Mouse (Mus musculus) intestine, embryonic 14.5 days (tissue): ENCODE results near the gene Rfpl4b. TPM values are rescaled to one million over a fixed set of nuclear protein-coding genes. Genes with fewer than 3 reads are reported as not detected.
A peak's percentile ranks its signal among the peaks of the same experiment; 100 is the strongest.
"Not testable (repeated sequence)": the region's sequence is repeated elsewhere in the genome, so short reads cannot be mapped to it uniquely, and the experiment has no call there.

Source experiments
- ATAC-seq: fragments of 200-750 bp; cut with Nextera tagmentation; replicated peaks from 2 replicates; pipeline ENCODE4 v1.8.0; 2017; ENCODE audit warnings: low read depth, moderate number of reproducible peaks, moderate TSS enrichment, moderate library complexity; ENCODE audit not compliant: low FRiP score, low TSS enrichment
- DNase-seq: peaks from one replicate; pipeline ENCODE4 v3.0.0-alpha.2; 2018; ENCODE audit warnings: low spot score
- H3K27ac ChIP-seq: fragments of 300-500 bp; sonication (generic); 2 replicates; pipeline ENCODE4 v1.5.1; 2014; ENCODE audit warnings: low read depth, mild to moderate bottlenecking, control low read depth
- H3K27me3 ChIP-seq: fragments of 300-500 bp; sonication (generic); replicated peaks from 2 replicates; pipeline ENCODE4 v1.6.1; 2014; ENCODE audit warnings: low read length, control low read depth; ENCODE audit not compliant: control insufficient read depth, insufficient read depth
- H3K36me3 ChIP-seq: fragments of 300-500 bp; sonication (generic); 2 replicates; pipeline ENCODE4 v1.6.1; 2014; ENCODE audit warnings: low read length, control low read depth; ENCODE audit not compliant: control insufficient read depth, insufficient read depth
- H3K4me1 ChIP-seq: fragments of 300-500 bp; sonication (generic); replicated peaks from 2 replicates; pipeline ENCODE4 v1.6.1; 2014; ENCODE audit warnings: low read length, control low read depth, mixed read lengths; ENCODE audit not compliant: control insufficient read depth, insufficient read depth
- H3K4me2 ChIP-seq: fragments of 300-500 bp; sonication (generic); 2 replicates; pipeline ENCODE4 v1.6.1; 2014; ENCODE audit warnings: low read length
- H3K4me3 ChIP-seq: fragments of 300-500 bp; sonication (generic); 2 replicates; pipeline ENCODE4 v1.5.1; 2014; ENCODE audit warnings: low read depth, low read length, control low read depth, mixed read lengths
- H3K9ac ChIP-seq: fragments of 300-500 bp; sonication (generic); 2 replicates; pipeline ENCODE4 v1.6.1; 2014; ENCODE audit warnings: mild to moderate bottlenecking, low read length
- H3K9me3 ChIP-seq: fragments of 300-500 bp; sonication (generic); 2 replicates; pipeline ENCODE4 v1.6.1; 2016; ENCODE audit warnings: low read length, control low read depth; ENCODE audit not compliant: control insufficient read depth
- WGBS: fragments of 180-500 bp; shearing (Covaris S2); extraction: QIAGEN DNeasy Blood & Tissue Kit; methylation state at CpG from one replicate; pipeline ENCODE4 v1.1.7; 2014; 5-methylcytosine and 5-hydroxymethylcytosine counted together
- polyA plus RNA-seq: library from polyadenylated mRNA; unstranded; fragments of >200 nt; fragmentation: Nextera tagmentation; extraction: Ambion mirVana; gene quantifications from 2 replicates; pipeline ENCODE4 v1.2.1, GENCODE M21; 2014

Rfpl4b gene
- not detected in 2 replicates for polyA plus RNA-seq

DNA sequence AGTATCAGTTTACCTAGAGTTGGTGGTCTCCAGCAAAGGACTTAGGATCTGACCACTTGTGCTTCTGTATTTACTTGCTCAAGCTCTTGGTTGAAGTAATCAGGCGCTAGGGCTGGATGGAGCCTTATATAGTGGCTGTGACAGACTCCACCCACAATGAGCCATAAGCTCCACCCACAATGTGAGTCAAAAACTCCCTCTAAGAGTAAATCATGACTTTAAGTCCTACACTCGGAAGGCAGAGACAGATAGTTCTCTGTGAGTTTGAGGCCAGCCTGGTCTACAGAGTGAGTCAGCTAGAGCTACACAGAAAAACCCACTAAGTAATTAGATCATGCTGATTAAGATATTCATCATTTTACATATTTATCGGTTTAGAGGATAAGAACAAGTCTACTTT, at the start of gene Rfpl4b:
TSS of gene Rfpl4b (minus strand) at position 101 of the 400 bp plus-strand sequence.
- H3K27ac ChIP-seq: no peak within 1 kb of the TSS
- no peak within 1 kb of the TSS for H3K4me2 ChIP-seq
- H3K9ac ChIP-seq: no peak within 1 kb of the TSS
- H3K4me3 ChIP-seq: no peak within 1 kb of the TSS
- H3K4me1 ChIP-seq: no peaks in the 10 kb centered on the region
- H3K9me3 ChIP-seq: 0 out of 2 replicates have a peak, but pooled peaks cover 3% of the 10 kb centered on the region
- no peak for ATAC-seq
- H3K36me3 ChIP-seq: no peaks in the 10 kb centered on the region
- no peak for DNase-seq
- WGBS: 90% methylated on average over 3 of the region's 3 CpGs
- no peaks in the 10 kb centered on the region for H3K27me3 ChIP-seq

DNA sequence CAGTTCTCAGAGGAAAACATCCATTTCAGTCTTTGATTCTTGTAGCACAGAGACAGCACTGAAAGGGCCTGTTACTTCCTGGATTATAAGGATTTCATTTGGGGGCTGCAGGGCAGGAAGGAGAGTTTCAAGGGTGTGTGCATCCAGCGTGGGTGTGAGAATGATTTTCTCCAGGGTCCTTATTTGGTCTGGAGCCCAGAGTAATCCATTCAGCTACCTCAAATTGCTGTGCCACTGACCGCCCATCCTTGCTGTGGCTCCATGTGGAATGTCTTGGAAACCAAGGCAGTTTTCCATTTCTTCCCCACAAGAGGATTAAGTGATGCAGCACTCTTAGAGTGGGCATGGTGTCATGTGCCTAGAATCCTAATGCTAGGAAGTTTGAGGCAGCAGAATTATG, 33.6 kb upstream of the Rfpl4b start:
- DNase-seq: no peak
- no peak for ATAC-seq
- WGBS: 43% methylated on average over 2 of the region's 2 CpGs

DNA sequence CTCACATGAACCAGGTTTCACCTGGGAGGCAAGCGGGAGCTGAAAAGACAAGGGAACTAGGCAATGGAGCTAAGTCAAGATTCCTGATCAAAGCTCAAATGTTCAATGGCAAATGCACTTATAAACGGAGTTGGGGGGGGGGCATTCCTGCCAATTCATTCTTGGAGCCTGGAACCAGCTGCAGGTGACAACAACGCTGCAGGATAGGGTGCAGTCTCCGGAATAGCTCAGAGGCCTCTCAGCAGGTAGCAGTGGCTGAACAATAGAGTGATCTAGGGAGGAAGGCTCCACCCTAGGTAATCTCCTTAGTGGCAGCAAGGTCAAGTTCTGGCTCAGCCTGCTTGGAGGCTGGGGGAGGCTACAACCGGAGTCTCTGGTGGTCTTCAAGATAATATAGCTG, 28.4 kb upstream of the Rfpl4b start:
- not testable (repeated sequence) for H3K4me3 ChIP-seq, H3K27me3 ChIP-seq, H3K36me3 ChIP-seq, DNase-seq, H3K9me3 ChIP-seq, H3K27ac ChIP-seq, H3K9ac ChIP-seq, H3K4me1 ChIP-seq, H3K4me2 ChIP-seq, ATAC-seq
- WGBS: 44% methylated on average over 5 of the region's 5 CpGs

More for the DNA sequence above, 33.6 kb upstream of the Rfpl4b start:
- Histone ChIP-seq H3K9me3 (no peaks in the 10 kb centered on the region), H3K27ac (no peak overlapping the region), H3K27me3 (no peaks in the 10 kb centered on the region), H3K4me1 (no peaks in the 10 kb centered on the region), H3K36me3 (no peaks in the 10 kb centered on the region), H3K4me2 (no peak overlapping the region), H3K9ac (no peak overlapping the region), H3K4me3 (no peak overlapping the region)

DNA sequence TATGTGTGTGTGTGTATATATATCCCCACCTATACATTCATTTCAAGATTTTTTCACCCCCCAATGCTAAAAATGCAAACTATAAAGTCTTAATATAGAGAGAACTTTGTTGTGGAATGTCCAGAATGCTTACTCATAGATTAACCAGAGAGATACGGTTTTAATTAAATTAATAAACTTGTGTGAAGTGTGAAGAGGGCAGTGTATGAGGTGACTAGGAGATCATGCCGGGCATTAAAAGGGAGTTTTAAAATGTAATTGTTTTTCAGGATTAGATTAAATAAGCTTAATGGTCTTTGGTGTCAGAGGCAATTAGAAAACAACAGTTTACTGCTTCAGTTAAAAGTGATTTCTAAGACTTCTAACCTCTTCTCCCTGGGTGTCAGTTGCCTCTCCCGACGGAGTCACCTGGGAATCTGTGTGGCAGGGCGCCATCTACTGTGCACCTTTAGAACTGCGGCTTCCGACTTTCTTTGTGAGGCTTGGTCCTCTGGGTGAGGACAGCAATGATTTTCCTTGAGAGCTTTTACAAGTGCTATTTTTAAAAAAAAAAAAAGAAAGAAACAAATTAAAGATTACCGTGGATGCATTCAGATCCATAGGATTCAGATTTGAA, 27.4 kb upstream of the Rfpl4b start:
- DNase-seq: peak; percentile 92
- Histone ChIP-seq H3K9ac (no peak overlapping the region), H3K9me3 (no peaks in the 10 kb centered on the region), H3K27me3 (no peaks in the 10 kb centered on the region), H3K4me2 (no peak overlapping the region), H3K4me1 (no peaks in the 10 kb centered on the region), H3K4me3 (no peak overlapping the region), H3K36me3 (no peaks in the 10 kb centered on the region), H3K27ac (no peak overlapping the region)
- WGBS: 20% methylated on average over 8 of the region's 8 CpGs
- no peak for ATAC-seq

DNA sequence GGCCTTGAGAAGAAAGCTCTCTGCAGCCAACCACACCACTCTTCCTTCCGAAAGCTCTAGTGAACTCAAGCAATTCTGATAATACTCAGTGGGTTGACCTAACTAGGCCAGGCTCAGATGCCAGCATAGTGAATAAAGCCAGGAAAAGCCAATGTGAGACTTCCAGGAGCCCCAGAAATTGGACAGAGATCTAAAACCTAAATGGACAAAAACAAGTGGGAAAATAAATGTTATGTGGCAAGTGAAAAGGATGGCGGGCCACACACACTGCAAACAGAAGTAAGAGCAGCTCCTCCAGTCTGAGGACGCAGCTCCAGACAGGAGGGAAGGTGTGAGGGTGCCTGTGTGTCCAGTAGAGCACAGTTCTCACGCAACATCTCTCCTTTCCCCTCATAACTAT, 26.7 kb upstream of the Rfpl4b start:
- ATAC-seq (no peak), DNase-seq (no peak)
- WGBS: 82% methylated on average over 4 of the region's 4 CpGs
- no peak overlapping the region for H3K27ac ChIP-seq
- H3K4me3 ChIP-seq: no peak overlapping the region
- H3K36me3 ChIP-seq: no peaks in the 10 kb centered on the region
- no peak overlapping the region for H3K9ac ChIP-seq
- H3K27me3 ChIP-seq: no peaks in the 10 kb centered on the region
- no peaks in the 10 kb centered on the region for H3K9me3 ChIP-seq
- H3K4me2 ChIP-seq: no peak overlapping the region
- H3K4me1 ChIP-seq: no peaks in the 10 kb centered on the region

DNA sequence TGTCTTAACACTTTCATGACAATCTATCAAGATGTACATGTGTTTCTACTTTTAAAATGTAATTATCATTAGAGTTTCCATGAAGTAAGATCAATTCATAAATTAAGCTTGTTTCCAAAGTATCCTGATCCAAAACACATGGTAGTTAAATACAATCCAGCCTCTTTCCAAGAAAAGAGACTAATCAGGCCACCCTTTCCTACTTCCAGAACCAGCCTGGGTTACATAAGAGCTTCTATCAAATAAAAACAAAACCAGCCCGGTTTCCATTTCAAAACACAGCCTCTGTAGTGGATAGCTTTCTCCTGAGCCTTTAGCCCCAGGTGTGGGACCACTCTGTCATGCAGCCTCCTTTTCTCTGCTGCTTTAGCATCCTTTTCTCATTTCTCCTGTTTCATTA, 2.2 kb upstream of the Rfpl4b start:
- Histone ChIP-seq H3K27me3 (no peaks in the 10 kb centered on the region), H3K36me3 (no peaks in the 10 kb centered on the region), H3K27ac (no peak overlapping the region), H3K9ac (no peak overlapping the region), H3K4me2 (no peak overlapping the region), H3K4me3 (no peak overlapping the region), H3K4me1 (no peaks in the 10 kb centered on the region), H3K9me3 (0 out of 2 replicates have a peak, but pooled peaks cover 3% of the 10 kb centered on the region)
- WGBS: 62% methylated on average over 1 of the region's 1 CpGs
- DNase-seq: no peak
- no peak for ATAC-seq

DNA sequence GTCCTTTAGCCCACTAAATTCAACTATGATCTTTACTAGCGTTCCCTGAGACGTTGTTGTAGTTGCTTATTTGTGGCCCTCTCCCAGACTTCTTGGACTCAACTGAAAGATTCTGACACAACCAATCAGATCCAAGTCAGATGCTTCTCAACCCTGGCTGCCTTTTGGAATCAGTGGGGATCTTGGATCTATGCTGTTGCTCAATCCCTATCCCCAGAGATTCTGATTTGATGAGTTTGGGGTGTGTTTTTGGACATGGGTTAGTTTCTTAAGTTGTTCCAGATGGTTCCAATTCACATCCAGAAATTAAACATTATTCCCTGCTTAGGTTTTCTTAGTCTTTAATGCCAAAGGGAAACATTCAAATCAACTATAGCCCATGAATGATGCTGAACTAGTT, 15.5 kb downstream of the Rfpl4b start:
- Histone ChIP-seq H3K27me3 (no peaks in the 10 kb centered on the region), H3K4me1 (no peaks in the 10 kb centered on the region), H3K4me2 (no peak overlapping the region), H3K9me3 (no peaks in the 10 kb centered on the region), H3K9ac (no peak overlapping the region), H3K36me3 (no peaks in the 10 kb centered on the region), H3K4me3 (no peak overlapping the region), H3K27ac (no peak overlapping the region)
- ATAC-seq (no peak), DNase-seq (no peak)
- WGBS: 87% methylated on average over 2 of the region's 2 CpGs

DNA sequence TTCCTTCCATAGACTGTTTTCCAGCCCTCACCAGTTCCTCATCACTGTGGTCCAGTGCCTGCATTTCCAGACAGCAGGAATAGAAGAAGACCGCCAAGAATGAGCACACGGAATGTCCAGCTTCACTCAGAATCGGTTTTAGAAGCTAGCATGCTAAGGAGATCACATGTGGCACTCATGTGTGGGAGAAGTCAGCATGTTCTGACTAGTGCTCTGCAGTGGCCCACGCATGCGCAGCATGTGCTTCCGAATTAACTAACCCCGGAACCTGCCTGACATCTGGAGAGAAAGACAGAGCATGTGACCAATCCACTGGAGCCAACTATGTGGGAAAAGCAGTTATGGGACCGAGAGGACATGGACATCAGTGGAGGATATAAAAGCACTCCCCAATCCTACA, 17.5 kb downstream of the Rfpl4b start:
- no peaks in the 10 kb centered on the region for H3K4me1 ChIP-seq
- no peak for DNase-seq
- no peaks in the 10 kb centered on the region for H3K9me3 ChIP-seq
- no peak overlapping the region for H3K4me2 ChIP-seq
- no peaks in the 10 kb centered on the region for H3K27me3 ChIP-seq
- H3K9ac ChIP-seq: no peak overlapping the region
- no peak overlapping the region for H3K27ac ChIP-seq
- H3K4me3 ChIP-seq: no peak overlapping the region
- ATAC-seq: no peak
- H3K36me3 ChIP-seq: no peaks in the 10 kb centered on the region
- WGBS: 89% methylated on average over 8 of the region's 8 CpGs

DNA sequence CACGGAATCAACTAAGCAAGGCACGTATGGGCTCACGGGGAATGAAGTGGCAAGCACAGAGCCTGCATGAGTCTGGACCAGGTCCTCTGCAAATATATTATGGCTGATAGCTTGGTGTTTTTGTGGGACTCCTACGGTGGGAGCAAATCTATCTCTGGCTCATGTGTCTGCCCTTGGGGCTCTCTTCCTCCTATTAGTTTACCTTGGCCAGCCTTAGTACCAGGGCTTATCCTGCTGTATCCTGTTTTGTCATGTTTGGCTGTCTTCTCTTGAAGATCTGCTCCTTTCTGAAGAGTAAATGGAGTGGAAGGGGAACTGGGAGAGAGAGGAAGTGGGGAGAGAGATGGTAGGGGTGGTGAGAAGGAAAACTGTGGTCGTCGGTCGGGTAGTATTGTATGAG, 18.3 kb downstream of the Rfpl4b start:
- WGBS: 92% methylated on average over 7 of the region's 7 CpGs
- Histone ChIP-seq H3K27ac (no peak overlapping the region), H3K9me3 (no peaks in the 10 kb centered on the region), H3K36me3 (no peaks in the 10 kb centered on the region), H3K4me1 (no peaks in the 10 kb centered on the region), H3K4me3 (no peak overlapping the region), H3K27me3 (no peaks in the 10 kb centered on the region), H3K4me2 (no peak overlapping the region), H3K9ac (no peak overlapping the region)
- DNase-seq (no peak), ATAC-seq (no peak)
